Mouse (Mus musculus): ENCODE results near the gene Amigo1. TPM values are rescaled to one million over a fixed set of nuclear protein-coding genes. Genes with fewer than 3 reads are reported as not detected.
"Not testable (repeated sequence)": the region's sequence is repeated elsewhere in the genome, so short reads cannot be mapped to it uniquely, and the experiment has no call there.

Gene Amigo1
- total and polyA plus RNA-seq, 3 experiments: 0.46 to 0.98 (median 0.66) TPM

- peaks cover 23% of the 10 kb centered on the region for H3K27me3 ChIP-seq (ENCODE audit: insufficient read depth, low read length)
Observed at GRCm38 (mm10) chr3:108227521-108227920, 41.4 kb downstream of the Amigo1 start.

GRCm38 (mm10) chr3:108231646-108232045 is 45.5 kb downstream of the Amigo1 start:
- Histone ChIP-seq H3K9me3 (replicated peaks) (no peaks in the 10 kb centered on the region), H3K4me1 (ENCODE audit: insufficient read depth, low read depth, low read length) (no peaks in the 10 kb centered on the region), H3K27me3 (ENCODE audit: insufficient read depth, low read length) (peaks cover 8% of the 10 kb centered on the region), H3K36me3 (replicated peaks) (no peaks in the 10 kb centered on the region), H3K4me3 (ENCODE audit: low read depth, low read length) (no peak overlapping the region)
- TF ChIP-seq POLR2AphosphoS5 (IDR thresholded peaks at IDR 0.05; ENCODE audit: insufficient replicate concordance, low read depth, low read length) (no peak), CTCF (IDR thresholded peaks at IDR 0.05; ENCODE audit: low read depth, low read length) (no peak), TAL1 (conservative IDR thresholded peaks at IDR 0.05; ENCODE audit: low read depth, low read length) (no peak), GATA2 (IDR thresholded peaks at IDR 0.05; ENCODE audit: borderline replicate concordance, low read depth, low read length) (no peak), GATA1 (IDR thresholded peaks at IDR 0.05; ENCODE audit: borderline replicate concordance, low read length) (no peak)
- DNase-seq (ENCODE audit: low spot score) (no peak), ATAC-seq (ENCODE audit: extremely low read depth, insufficient number of reproducible peaks, low FRiP score, poor library complexity, severe bottlenecking) (no peak)

More at GRCm38 (mm10) chr3:108227521-108227920, 41.4 kb downstream of the Amigo1 start:
- TF ChIP-seq GATA1 (IDR thresholded peaks at IDR 0.05; ENCODE audit: borderline replicate concordance, low read length) (no peak), POLR2AphosphoS5 (IDR thresholded peaks at IDR 0.05; ENCODE audit: insufficient replicate concordance, low read depth, low read length) (no peak), TAL1 (conservative IDR thresholded peaks at IDR 0.05; ENCODE audit: low read depth, low read length) (no peak), GATA2 (IDR thresholded peaks at IDR 0.05; ENCODE audit: borderline replicate concordance, low read depth, low read length) (no peak), CTCF (IDR thresholded peaks at IDR 0.05; ENCODE audit: low read depth, low read length) (no peak)
- ATAC-seq (ENCODE audit: extremely low read depth, insufficient number of reproducible peaks, low FRiP score, poor library complexity, severe bottlenecking) (no peak), DNase-seq (ENCODE audit: low spot score) (no peak)
- 0 out of 2 replicates have a peak, but pooled peaks cover 5% of the 10 kb centered on the region for H3K9me3 ChIP-seq (replicated peaks)
- no peaks in the 10 kb centered on the region for H3K36me3 ChIP-seq (replicated peaks)
- no peak overlapping the region for H3K4me3 ChIP-seq (ENCODE audit: low read depth, low read length)
- no peaks in the 10 kb centered on the region for H3K4me1 ChIP-seq (ENCODE audit: insufficient read depth, low read depth, low read length)

- not testable (repeated sequence) for ATAC-seq (ENCODE audit: extremely low read depth, insufficient number of reproducible peaks, low FRiP score, poor library complexity, severe bottlenecking); DNase-seq (ENCODE audit: low spot score); H3K27me3 ChIP-seq (ENCODE audit: insufficient read depth, low read length); H3K9me3 ChIP-seq (replicated peaks); H3K36me3 ChIP-seq (replicated peaks); H3K4me3 ChIP-seq (ENCODE audit: low read depth, low read length); H3K4me1 ChIP-seq (ENCODE audit: insufficient read depth, low read depth, low read length)
Observed at GRCm38 (mm10) chr3:108237474-108238102, 51.5 kb downstream of the Amigo1 start.

- Histone ChIP-seq H3K9me3 (replicated peaks) (no peaks in the 10 kb centered on the region), H3K27me3 (ENCODE audit: insufficient read depth, low read length) (peaks cover 6% of the 10 kb centered on the region; the same call in 1 of the 2 replicates), H3K4me3 (ENCODE audit: low read depth, low read length) (no peak overlapping the region), H3K4me1 (ENCODE audit: insufficient read depth, low read depth, low read length) (no peaks in the 10 kb centered on the region), H3K36me3 (replicated peaks) (no peaks in the 10 kb centered on the region)
- TF ChIP-seq GATA1 (IDR thresholded peaks at IDR 0.05; ENCODE audit: borderline replicate concordance, low read length) (no peak), POLR2AphosphoS5 (IDR thresholded peaks at IDR 0.05; ENCODE audit: insufficient replicate concordance, low read depth, low read length) (no peak), CTCF (IDR thresholded peaks at IDR 0.05; ENCODE audit: low read depth, low read length) (no peak), GATA2 (IDR thresholded peaks at IDR 0.05; ENCODE audit: borderline replicate concordance, low read depth, low read length) (no peak), TAL1 (conservative IDR thresholded peaks at IDR 0.05; ENCODE audit: low read depth, low read length) (no peak)
- ATAC-seq (ENCODE audit: extremely low read depth, insufficient number of reproducible peaks, low FRiP score, poor library complexity, severe bottlenecking): no peak
- DNase-seq (ENCODE audit: low spot score): no peak
Observed at GRCm38 (mm10) chr3:108241243-108241839, 55.2 kb downstream of the Amigo1 start.

Other genes starting within 250 kb of the Amigo1 start
- gene Gstm6, start 242.6 kb upstream of the Amigo1 start, total RNA-seq (2014; fragmentation: Nextera tagmentation): not detected in 2 replicates
- gene Gstm6, start 242.6 kb upstream of the Amigo1 start, total RNA-seq (2017): 0.12 and 0.16 TPM in 2 replicates
- not detected in 2 replicates for gene Gstm6, start 242.6 kb upstream of the Amigo1 start, polyA plus RNA-seq (2012)
- not detected in 2 replicates for gene Gstm3, start 217.1 kb upstream of the Amigo1 start, total RNA-seq (2014; fragmentation: Nextera tagmentation)
- not detected in 2 replicates for gene Gstm3, start 217.1 kb upstream of the Amigo1 start, total RNA-seq (2017)
- not detected in 2 replicates for gene Gstm3, start 217.1 kb upstream of the Amigo1 start, polyA plus RNA-seq (2012)
- not detected in 2 replicates for gene Gstm2, start 199.9 kb upstream of the Amigo1 start, total RNA-seq (2014; fragmentation: Nextera tagmentation)
- gene Gstm2, start 199.9 kb upstream of the Amigo1 start, total RNA-seq (2017): not detected in 2 replicates
- gene Gstm2, start 199.9 kb upstream of the Amigo1 start, polyA plus RNA-seq (2012): not detected in 2 replicates
- gene Gstm1, start 168.4 kb upstream of the Amigo1 start, total RNA-seq (2014; fragmentation: Nextera tagmentation): not detected in 2 replicates
- 0.12 TPM in 1 of 2 replicates, not detected in the other for gene Gstm1, start 168.4 kb upstream of the Amigo1 start, total RNA-seq (2017)
- gene Gstm1, start 168.4 kb upstream of the Amigo1 start, polyA plus RNA-seq (2012): 0.53 and 0.63 TPM in 2 replicates
- not detected in 2 replicates for gene Gstm4, start 141.4 kb upstream of the Amigo1 start, total RNA-seq (2014; fragmentation: Nextera tagmentation)
- gene Gstm4, start 141.4 kb upstream of the Amigo1 start, total RNA-seq (2017): not detected in 2 replicates
- not detected in 2 replicates for gene Gstm4, start 141.4 kb upstream of the Amigo1 start, polyA plus RNA-seq (2012)
- 169 and 188 TPM in 2 replicates for gene Ampd2, start 99.7 kb upstream of the Amigo1 start, total RNA-seq (2014; fragmentation: Nextera tagmentation)
- gene Ampd2, start 99.7 kb upstream of the Amigo1 start, total RNA-seq (2017): 81.6 and 85.9 TPM in 2 replicates
- gene Ampd2, start 99.7 kb upstream of the Amigo1 start, polyA plus RNA-seq (2012): 380 and 438 TPM in 2 replicates
- gene Gnat2, start 93.5 kb upstream of the Amigo1 start, total RNA-seq (2014; fragmentation: Nextera tagmentation): 9.0 and 10.2 TPM in 2 replicates
- 2.0 and 4.5 TPM in 2 replicates for gene Gnat2, start 93.5 kb upstream of the Amigo1 start, total RNA-seq (2017)
- 0.85 and 2.4 TPM in 2 replicates for gene Gnat2, start 93.5 kb upstream of the Amigo1 start, polyA plus RNA-seq (2012)
- gene Gnai3, start 40.2 kb upstream of the Amigo1 start, total RNA-seq (2014; fragmentation: Nextera tagmentation): 254 and 274 TPM in 2 replicates
- gene Gnai3, start 40.2 kb upstream of the Amigo1 start, total RNA-seq (2017): 413 and 481 TPM in 2 replicates
- gene Gnai3, start 40.2 kb upstream of the Amigo1 start, polyA plus RNA-seq (2012): 36.8 and 37.9 TPM in 2 replicates
- gene Gpr61, start 31.5 kb upstream of the Amigo1 start, total RNA-seq (2014; fragmentation: Nextera tagmentation): not detected in 2 replicates
- gene Gpr61, start 31.5 kb upstream of the Amigo1 start, total RNA-seq (2017): under 0.01 and 0.11 TPM in 2 replicates
- not detected in 2 replicates for gene Gpr61, start 31.5 kb upstream of the Amigo1 start, polyA plus RNA-seq (2012)
- 2.9 and 3.9 TPM in 2 replicates for gene Cyb561d1, start 14.9 kb downstream of the Amigo1 start, total RNA-seq (2014; fragmentation: Nextera tagmentation)
- gene Cyb561d1, start 14.9 kb downstream of the Amigo1 start, total RNA-seq (2017): 6.3 and 6.6 TPM in 2 replicates
- 2.9 and 3.4 TPM in 2 replicates for gene Cyb561d1, start 14.9 kb downstream of the Amigo1 start, polyA plus RNA-seq (2012)
- 8.0 and 8.6 TPM in 2 replicates for gene Atxn7l2, start 24.6 kb downstream of the Amigo1 start, total RNA-seq (2014; fragmentation: Nextera tagmentation)
- gene Atxn7l2, start 24.6 kb downstream of the Amigo1 start, total RNA-seq (2017): 2.1 and 2.7 TPM in 2 replicates
- gene Atxn7l2, start 24.6 kb downstream of the Amigo1 start, polyA plus RNA-seq (2012): 17.0 and 19.7 TPM in 2 replicates
- not detected in 2 replicates for gene Sypl2, start 40.3 kb downstream of the Amigo1 start, total RNA-seq (2014; fragmentation: Nextera tagmentation)
- gene Sypl2, start 40.3 kb downstream of the Amigo1 start, total RNA-seq (2017): 0.06 and 0.11 TPM in 2 replicates
- gene Sypl2, start 40.3 kb downstream of the Amigo1 start, polyA plus RNA-seq (2012): not detected in 2 replicates
- gene Psma5, start 70.6 kb downstream of the Amigo1 start, total RNA-seq (2014; fragmentation: Nextera tagmentation): 57.5 and 59.5 TPM in 2 replicates
- 297 and 331 TPM in 2 replicates for gene Psma5, start 70.6 kb downstream of the Amigo1 start, total RNA-seq (2017)
- 3.8 and 4.9 TPM in 2 replicates for gene Psma5, start 70.6 kb downstream of the Amigo1 start, polyA plus RNA-seq (2012)
- 4.1 and 5.2 TPM in 2 replicates for gene Sort1, start 97.7 kb downstream of the Amigo1 start, total RNA-seq (2014; fragmentation: Nextera tagmentation)
- gene Sort1, start 97.7 kb downstream of the Amigo1 start, total RNA-seq (2017): 2.3 TPM in 2 replicates
- 1.1 and 1.3 TPM in 2 replicates for gene Sort1, start 97.7 kb downstream of the Amigo1 start, polyA plus RNA-seq (2012)
- not detected in 2 replicates for gene Mybphl, start 178.6 kb downstream of the Amigo1 start, total RNA-seq (2014; fragmentation: Nextera tagmentation)
- gene Mybphl, start 178.6 kb downstream of the Amigo1 start, total RNA-seq (2017): not detected in 2 replicates
- gene Mybphl, start 178.6 kb downstream of the Amigo1 start, polyA plus RNA-seq (2012): not detected in 2 replicates
- 129 and 172 TPM in 2 replicates for gene Psrc1, start 197.5 kb downstream of the Amigo1 start, total RNA-seq (2014; fragmentation: Nextera tagmentation)
- 33.7 and 36.9 TPM in 2 replicates for gene Psrc1, start 197.5 kb downstream of the Amigo1 start, total RNA-seq (2017)
- 122 and 125 TPM in 2 replicates for gene Psrc1, start 197.5 kb downstream of the Amigo1 start, polyA plus RNA-seq (2012)
- gene Celsr2, start 229.2 kb downstream of the Amigo1 start, total RNA-seq (2014; fragmentation: Nextera tagmentation): not detected in 2 replicates
- gene Celsr2, start 229.2 kb downstream of the Amigo1 start, total RNA-seq (2017): 0.23 and 0.38 TPM in 2 replicates
- 0.03 TPM in 1 of 2 replicates, not detected in the other for gene Celsr2, start 229.2 kb downstream of the Amigo1 start, polyA plus RNA-seq (2012)